Mouse (Mus musculus) hindbrain, embryonic 13.5 days (tissue): ENCODE data around the gene Nckap5. TPM values are rescaled to one million over a fixed set of nuclear protein-coding genes. Genes with fewer than 3 reads are reported as not detected.

ENCODE experiments used
- ATAC-seq: fragments of 200-750 bp; cut with Nextera tagmentation; 2 replicates; pipeline ENCODE4 v1.8.0; 2017; ENCODE audit warnings: moderate TSS enrichment; ENCODE audit not compliant: low FRiP score
- H3K27ac ChIP-seq: fragments of 300-500 bp; sonication (generic); 2 replicates; pipeline ENCODE4 v1.5.1; 2015; ENCODE audit warnings: inconsistent platforms, mild to moderate bottlenecking, moderate library complexity
- H3K27me3 ChIP-seq: fragments of 300-500 bp; sonication (generic); 2 replicates; pipeline ENCODE4 v1.6.1; 2015; ENCODE audit warnings: mild to moderate bottlenecking, inconsistent platforms
- H3K36me3 ChIP-seq: fragments of 300-500 bp; sonication (generic); 2 replicates; pipeline ENCODE4 v1.6.1; 2015; ENCODE audit warnings: mild to moderate bottlenecking, inconsistent platforms
- H3K4me1 ChIP-seq: fragments of 300-500 bp; sonication (generic); replicated peaks from 2 replicates; pipeline ENCODE4 v1.6.1; 2015; ENCODE audit warnings: inconsistent platforms
- H3K4me2 ChIP-seq: fragments of 300-500 bp; sonication (generic); 2 replicates; pipeline ENCODE4 v1.6.1; 2015; ENCODE audit warnings: inconsistent platforms, mild to moderate bottlenecking, moderate library complexity
- H3K4me3 ChIP-seq: fragments of 300-500 bp; sonication (generic); 2 replicates; pipeline ENCODE4 v1.5.1; 2015; ENCODE audit warnings: mild to moderate bottlenecking, inconsistent platforms
- H3K9ac ChIP-seq: fragments of 300-500 bp; sonication (generic); 2 replicates; pipeline ENCODE4 v1.6.1; 2015; ENCODE audit warnings: mild to moderate bottlenecking, inconsistent platforms
- H3K9me3 ChIP-seq: fragments of 300-500 bp; sonication (generic); 2 replicates; pipeline ENCODE4 v1.6.1; 2016; ENCODE audit warnings: inconsistent platforms
- WGBS: fragments of 180-500 bp; shearing (Covaris S2); methylation state at CpG from one replicate; pipeline ENCODE4 v1.1.7; 2015; 5-methylcytosine and 5-hydroxymethylcytosine counted together
- polyA plus RNA-seq: library from polyadenylated mRNA; unstranded; fragments of >200 nt; fragmentation: Nextera tagmentation; extraction: Ambion mirVana; gene quantifications from 2 replicates; pipeline ENCODE4 v1.2.1, GENCODE M21; 2015

Nckap5 gene
- polyA plus RNA-seq, 1 experiment from 2014 or later, result 18.6 TPM

GRCm38 (mm10) chr1:126763192-126763591 lies 67.4 kb downstream of the Nckap5 start:
- H3K4me1 ChIP-seq, result peaks cover 10% of the 10 kb centered on the region
- H3K9ac ChIP-seq, result no peak overlapping the region
- no peaks in the 10 kb centered on the region for H3K36me3 ChIP-seq
- H3K27ac ChIP-seq, result no peak overlapping the region
- H3K4me2 ChIP-seq, result no peak overlapping the region
- no peak overlapping the region for H3K4me3 ChIP-seq
- 90% methylated on average over 2 of the region's 2 CpGs for WGBS
- H3K9me3 ChIP-seq, result no peaks in the 10 kb centered on the region
- H3K27me3 ChIP-seq, result 0 out of 2 replicates have a peak, but pooled peaks cover 3% of the 10 kb centered on the region
- no peak for ATAC-seq

DNA sequence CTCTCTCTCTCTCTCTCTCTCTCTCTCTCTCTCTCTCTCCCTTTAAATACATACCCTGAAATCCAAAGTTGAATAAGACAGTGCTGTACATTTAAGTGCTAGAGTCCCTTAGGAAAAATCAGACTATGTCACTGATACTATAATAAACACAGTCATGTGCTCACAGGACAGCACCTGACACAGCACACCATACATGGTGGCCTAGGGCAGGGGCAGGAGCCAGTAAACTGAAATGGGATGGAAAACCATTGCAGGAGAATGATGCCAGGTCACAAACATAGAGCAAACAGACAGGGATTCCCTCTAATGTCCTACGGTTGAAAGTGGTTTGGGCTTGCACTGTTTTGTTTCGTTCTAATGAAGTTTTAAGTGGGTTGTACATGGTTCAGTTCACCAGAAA lies 70.2 kb downstream of the Nckap5 start:
- H3K4me3 ChIP-seq, result no peak overlapping the region
- no peak overlapping the region for H3K27ac ChIP-seq
- 51% methylated on average over 2 of the region's 2 CpGs for WGBS
- H3K27me3 ChIP-seq, result 0 out of 2 replicates have a peak, but pooled peaks cover 3% of the 10 kb centered on the region
- no peak for ATAC-seq
- H3K9ac ChIP-seq, result no peak overlapping the region
- H3K4me2 ChIP-seq, result no peak overlapping the region
- H3K9me3 ChIP-seq, result no peaks in the 10 kb centered on the region
- H3K4me1 ChIP-seq, result peaks cover under 1% of the 10 kb centered on the region
- no peaks in the 10 kb centered on the region for H3K36me3 ChIP-seq

- WGBS, result 77% methylated on average over 5 of the region's 5 CpGs
- no peak overlapping the region for H3K4me2 ChIP-seq
- no peak overlapping the region for H3K27ac ChIP-seq
- peaks cover 17% of the 10 kb centered on the region for H3K4me1 ChIP-seq
- H3K9ac ChIP-seq, result no peak overlapping the region
- ATAC-seq, result no peak
- H3K36me3 ChIP-seq, result no peaks in the 10 kb centered on the region
- no peaks in the 10 kb centered on the region for H3K9me3 ChIP-seq
- H3K4me3 ChIP-seq, result no peak overlapping the region
- H3K27me3 ChIP-seq, result no peaks in the 10 kb centered on the region
Measured at GRCm38 (mm10) chr1:126755682-126756081, 74.9 kb downstream of the Nckap5 start.

GRCm38 (mm10) chr1:126753611-126754010 lies 77.0 kb downstream of the Nckap5 start:
- Histone ChIP-seq H3K4me1 (peaks cover 20% of the 10 kb centered on the region), H3K27me3 (no peaks in the 10 kb centered on the region), H3K4me2 (no peak overlapping the region), H3K9ac (no peak overlapping the region), H3K36me3 (no peaks in the 10 kb centered on the region), H3K4me3 (no peak overlapping the region), H3K27ac (no peak overlapping the region), H3K9me3 (no peaks in the 10 kb centered on the region)
- no peak for ATAC-seq

DNA sequence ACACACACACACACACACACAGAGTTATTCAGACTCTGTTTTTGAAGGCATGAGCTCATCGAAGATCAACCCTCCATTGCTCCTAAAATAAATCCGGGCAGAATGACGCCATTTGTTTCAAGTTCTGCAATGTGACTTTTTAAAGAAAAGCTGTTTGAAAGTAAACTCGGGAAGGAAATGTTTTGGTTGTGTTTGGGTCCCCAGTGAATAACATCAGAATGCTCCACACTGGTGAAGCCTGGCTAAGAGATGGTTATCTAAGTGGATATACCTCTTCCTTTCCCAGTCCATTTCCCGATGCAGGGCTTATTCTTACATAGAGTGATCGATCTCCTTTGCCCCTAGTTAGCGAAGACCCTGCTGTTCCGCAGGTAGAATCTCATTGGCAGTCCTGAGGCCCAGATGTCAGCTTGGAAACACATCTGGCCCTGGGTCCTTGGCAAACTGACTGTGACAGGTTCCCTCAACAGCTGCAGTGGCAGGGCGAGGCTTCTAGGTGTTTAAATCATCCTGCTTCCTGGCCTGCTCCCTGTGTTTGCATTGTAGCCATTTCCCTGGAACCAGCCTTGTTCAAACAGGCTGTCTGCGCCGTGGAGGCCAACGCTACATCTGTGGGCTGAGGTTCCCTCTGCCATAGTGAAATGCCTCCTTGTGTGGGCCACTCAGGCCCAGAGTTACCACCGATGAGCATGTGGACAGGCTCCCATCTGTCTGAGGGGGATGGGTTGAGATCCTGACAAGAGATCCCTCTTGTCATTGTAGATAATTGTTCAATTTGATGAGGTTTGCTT lies 78.2 kb downstream of the Nckap5 start:
- H3K9me3 ChIP-seq, result no peaks in the 10 kb centered on the region
- no peaks in the 10 kb centered on the region for H3K27me3 ChIP-seq
- WGBS, result 75% methylated on average over 13 of the region's 13 CpGs
- ATAC-seq, result no peak
- H3K27ac ChIP-seq, result peak overlapping the region; percentile 32; the same call in 1 of the 2 replicates
- peaks cover 20% of the 10 kb centered on the region for H3K4me1 ChIP-seq
- H3K4me2 ChIP-seq, result no peak overlapping the region
- H3K4me3 ChIP-seq, result no peak overlapping the region
- no peaks in the 10 kb centered on the region for H3K36me3 ChIP-seq
- no peak overlapping the region for H3K9ac ChIP-seq

DNA sequence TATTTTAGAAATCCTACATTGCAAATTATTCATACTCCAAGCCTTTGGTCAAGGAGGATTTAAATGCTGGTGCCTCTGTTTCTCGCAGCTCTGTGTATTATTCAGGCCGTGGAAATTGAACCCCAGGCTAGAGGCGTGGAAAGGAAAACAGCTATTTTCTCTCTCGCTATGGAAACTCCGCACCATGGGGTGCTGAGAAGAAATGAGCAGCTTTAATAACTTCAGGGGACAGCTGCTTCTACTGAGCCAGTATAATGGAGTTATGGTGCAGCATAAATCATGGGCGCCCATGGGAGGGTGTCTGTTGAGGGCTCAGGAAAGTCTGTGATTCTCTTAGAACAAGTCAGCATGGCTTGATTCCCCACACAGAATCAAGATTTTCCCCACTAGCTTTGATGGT lies 79.5 kb downstream of the Nckap5 start:
- Histone ChIP-seq H3K9me3 (no peaks in the 10 kb centered on the region), H3K27ac (0 out of 2 replicates have a peak overlapping the region, but pooled peaks have one; percentile 20), H3K4me2 (no peak overlapping the region), H3K36me3 (no peaks in the 10 kb centered on the region), H3K27me3 (no peaks in the 10 kb centered on the region), H3K4me1 (peaks cover 20% of the 10 kb centered on the region), H3K9ac (no peak overlapping the region), H3K4me3 (no peak overlapping the region)
- WGBS, result 34% methylated on average over 6 of the region's 6 CpGs
- peak; percentile 67 for ATAC-seq

- Histone ChIP-seq H3K4me3 (no peak overlapping the region), H3K4me1 (peaks cover 28% of the 10 kb centered on the region), H3K9ac (no peak overlapping the region), H3K4me2 (no peak overlapping the region), H3K27me3 (no peaks in the 10 kb centered on the region), H3K9me3 (no peaks in the 10 kb centered on the region), H3K36me3 (no peaks in the 10 kb centered on the region), H3K27ac (no peak overlapping the region)
- 99% methylated on average over 3 of the region's 3 CpGs for WGBS
- no peak for ATAC-seq
Measured at GRCm38 (mm10) chr1:126750156-126750555, 80.4 kb downstream of the Nckap5 start.

DNA sequence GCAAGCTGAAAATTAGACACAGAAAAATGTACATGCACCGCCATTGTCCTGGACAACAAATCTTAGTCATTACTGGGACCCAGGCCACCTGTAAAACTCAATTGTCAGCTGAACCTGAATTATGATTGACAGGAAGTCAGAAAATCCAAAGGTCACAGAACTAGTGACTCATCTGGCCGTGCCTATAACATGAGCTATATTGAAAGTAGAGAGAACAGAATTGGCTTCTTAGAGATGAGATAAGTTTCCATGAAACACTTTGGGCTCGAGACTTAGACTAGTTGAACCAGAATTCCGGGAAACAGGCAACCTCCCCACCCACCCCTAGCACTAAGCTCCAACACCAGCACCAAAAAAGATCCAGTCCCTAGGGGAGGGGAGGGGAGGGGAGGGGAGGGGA lies 82.7 kb downstream of the Nckap5 start:
- 84% methylated on average over 4 of the region's 4 CpGs for WGBS
- Histone ChIP-seq H3K4me2 (no peak overlapping the region), H3K9ac (no peak overlapping the region), H3K36me3 (no peaks in the 10 kb centered on the region), H3K9me3 (no peaks in the 10 kb centered on the region), H3K4me1 (peaks cover 35% of the 10 kb centered on the region), H3K27me3 (no peaks in the 10 kb centered on the region), H3K27ac (no peak overlapping the region), H3K4me3 (no peak overlapping the region)
- ATAC-seq, result no peak

DNA sequence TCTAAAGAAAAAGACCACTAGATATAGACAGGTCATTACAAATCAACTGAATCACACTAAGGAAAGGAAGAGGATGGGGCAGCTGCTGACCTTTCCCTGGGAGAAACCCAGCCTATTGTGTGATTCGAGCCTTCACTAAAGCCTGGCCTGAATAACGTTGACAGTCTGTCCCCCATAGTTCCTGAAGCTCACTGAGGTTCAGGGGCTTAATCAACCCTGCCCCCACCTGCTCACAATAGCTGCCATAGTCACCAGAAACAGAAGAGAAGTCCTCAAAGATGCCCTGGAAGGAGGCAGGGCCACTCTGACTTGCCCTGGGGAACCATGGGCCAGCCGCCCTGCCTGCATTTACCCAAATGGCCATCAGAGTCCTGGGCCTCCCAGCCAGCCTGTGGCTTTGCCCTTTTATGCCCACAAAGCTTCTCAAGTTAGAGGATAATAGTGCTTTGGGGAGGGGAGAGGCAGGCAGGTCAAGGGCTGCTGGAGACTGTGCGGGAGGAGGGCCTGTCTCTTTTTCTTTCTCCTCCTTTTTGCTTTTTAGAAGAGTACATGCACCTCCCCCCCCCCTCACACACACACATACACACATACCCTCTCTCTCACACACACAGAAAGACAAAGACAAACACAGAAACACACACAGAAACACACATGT lies 85.0 kb downstream of the Nckap5 start:
- no peaks in the 10 kb centered on the region for H3K9me3 ChIP-seq
- H3K27ac ChIP-seq, result no peak overlapping the region
- no peak overlapping the region for H3K4me3 ChIP-seq
- peaks cover 17% of the 10 kb centered on the region for H3K4me1 ChIP-seq
- peak; percentile 24; the same call in 1 of the 2 replicates for ATAC-seq
- no peaks in the 10 kb centered on the region for H3K36me3 ChIP-seq
- H3K4me2 ChIP-seq, result no peak overlapping the region
- H3K9ac ChIP-seq, result no peak overlapping the region
- WGBS, result 8% methylated on average over 4 of the region's 4 CpGs
- H3K27me3 ChIP-seq, result no peaks in the 10 kb centered on the region

DNA sequence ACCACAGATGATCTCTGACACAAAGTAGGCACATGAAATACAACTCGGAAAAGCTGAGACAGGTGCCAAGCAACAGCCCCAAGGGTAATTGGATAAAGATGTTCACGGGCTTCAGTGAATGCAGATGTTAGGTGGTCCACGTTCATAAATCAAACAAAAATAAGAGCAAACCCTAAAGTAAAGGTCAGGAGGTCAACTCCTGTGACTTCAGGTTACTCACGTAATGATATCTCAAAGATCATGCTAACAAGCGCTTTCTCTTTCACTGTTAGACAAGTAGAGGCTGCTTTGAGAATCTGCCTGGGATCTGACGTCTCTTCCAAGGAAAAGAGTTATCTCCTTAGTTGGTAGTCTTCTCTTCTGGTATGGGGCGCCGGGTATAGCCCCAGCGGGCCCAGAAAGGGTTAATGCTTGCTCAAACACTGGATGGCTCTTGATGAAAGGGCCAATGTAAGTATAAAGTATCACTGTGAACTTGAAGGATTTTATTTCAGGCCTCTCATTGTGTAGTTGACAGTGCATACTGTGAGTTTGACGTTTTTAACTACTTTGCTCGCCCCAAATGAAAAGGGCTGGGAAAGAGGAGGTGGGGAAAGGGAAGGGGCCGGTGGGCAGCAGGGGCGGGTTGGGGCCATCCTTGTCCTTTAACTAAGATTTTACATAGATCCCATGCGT lies 85.8 kb downstream of the Nckap5 start:
- WGBS, result 38% methylated on average over 14 of the region's 14 CpGs
- Histone ChIP-seq H3K36me3 (no peaks in the 10 kb centered on the region), H3K4me2 (no peak overlapping the region), H3K4me1 (peaks cover 15% of the 10 kb centered on the region), H3K9ac (no peak overlapping the region), H3K27ac (no peak overlapping the region), H3K27me3 (no peaks in the 10 kb centered on the region), H3K9me3 (no peaks in the 10 kb centered on the region), H3K4me3 (no peak overlapping the region)
- no peak for ATAC-seq

DNA sequence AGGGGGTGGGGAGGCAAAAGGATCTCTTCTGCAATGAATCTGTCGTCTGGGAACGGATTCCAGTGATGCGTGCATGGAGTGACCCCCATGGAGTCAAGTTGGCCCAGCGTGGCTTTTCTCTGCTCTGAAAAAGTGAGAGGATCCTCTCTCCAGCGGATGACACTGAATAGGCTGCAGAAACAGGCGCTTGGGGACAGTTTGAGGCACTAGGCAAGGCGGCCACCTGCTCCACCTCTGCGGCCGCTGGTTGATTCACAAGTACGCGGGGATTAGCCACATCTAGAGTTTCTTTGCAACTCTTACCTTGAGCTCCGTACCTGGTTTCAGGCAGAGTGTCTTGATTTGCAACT lies 92.3 kb downstream of the Nckap5 start:
- H3K27ac ChIP-seq, result peak overlapping the region; percentile 70
- H3K4me1 ChIP-seq, result peaks cover 29% of the 10 kb centered on the region
- no peaks in the 10 kb centered on the region for H3K9me3 ChIP-seq
- under 1% methylated on average over 12 of the region's 12 CpGs for WGBS
- peak overlapping the region; percentile 66 for H3K9ac ChIP-seq
- no peaks in the 10 kb centered on the region for H3K27me3 ChIP-seq
- no peaks in the 10 kb centered on the region for H3K36me3 ChIP-seq
- peak; percentile 31; the same call in 1 of the 2 replicates for ATAC-seq
- H3K4me3 ChIP-seq, result peak overlapping the region; percentile 43
- H3K4me2 ChIP-seq, result peak overlapping the region; percentile 64

GRCm38 (mm10) chr1:126737554-126738290 lies 92.9 kb downstream of the Nckap5 start:
- H3K9me3 ChIP-seq, result no peaks in the 10 kb centered on the region
- H3K9ac ChIP-seq, result peak overlapping the region; percentile 66
- H3K4me1 ChIP-seq, result peaks cover 29% of the 10 kb centered on the region
- H3K36me3 ChIP-seq, result no peaks in the 10 kb centered on the region
- peak; percentile 67 for ATAC-seq
- H3K27ac ChIP-seq, result peak overlapping the region; percentile 70
- H3K4me2 ChIP-seq, result peak overlapping the region; percentile 64
- H3K27me3 ChIP-seq, result no peaks in the 10 kb centered on the region
- 3% methylated on average over 18 of the region's 18 CpGs for WGBS
- H3K4me3 ChIP-seq, result peak overlapping the region; percentile 43
